Mouse (Mus musculus) neural tube, embryonic 13.5 days (tissue): ENCODE results near the gene Rnf217. TPM values are rescaled to one million over a fixed set of nuclear protein-coding genes. Genes with fewer than 3 reads are reported as not detected.

ENCODE experiments used
- ATAC-seq: fragments of 200-750 bp; cut with Nextera tagmentation; 2 replicates; pipeline ENCODE4 v1.8.0; 2017; ENCODE audit warnings: low read depth, mild to moderate bottlenecking, moderate TSS enrichment, moderate library complexity
- H3K27ac ChIP-seq: fragments of 300-500 bp; sonication (generic); replicated peaks from 2 replicates; pipeline ENCODE4 v1.5.1; 2015; ENCODE audit warnings: moderate library complexity, mild to moderate bottlenecking, inconsistent platforms
- H3K27me3 ChIP-seq: fragments of 300-500 bp; sonication (generic); 2 replicates; pipeline ENCODE4 v1.6.1; 2015; ENCODE audit warnings: mild to moderate bottlenecking, inconsistent platforms
- H3K36me3 ChIP-seq: fragments of 300-500 bp; sonication (generic); 2 replicates; pipeline ENCODE4 v1.6.1; 2015; ENCODE audit warnings: mild to moderate bottlenecking, inconsistent platforms
- H3K4me1 ChIP-seq: fragments of 300-500 bp; sonication (generic); replicated peaks from 2 replicates; pipeline ENCODE4 v1.6.1; 2015; ENCODE audit warnings: inconsistent platforms
- H3K4me2 ChIP-seq: fragments of 300-500 bp; sonication (generic); 2 replicates; pipeline ENCODE4 v1.6.1; 2015; ENCODE audit warnings: inconsistent platforms, mild to moderate bottlenecking, moderate library complexity
- H3K4me3 ChIP-seq: fragments of 300-500 bp; sonication (generic); 2 replicates; pipeline ENCODE4 v1.5.1; 2015; ENCODE audit warnings: mild to moderate bottlenecking, inconsistent platforms
- H3K9ac ChIP-seq: fragments of 300-500 bp; sonication (generic); 2 replicates; pipeline ENCODE4 v1.6.1; 2015; ENCODE audit warnings: moderate library complexity, mild to moderate bottlenecking, inconsistent platforms
- H3K9me3 ChIP-seq: fragments of 300-500 bp; sonication (generic); 2 replicates; pipeline ENCODE4 v1.6.1; 2016; ENCODE audit warnings: inconsistent platforms
- WGBS: fragments of 180-500 bp; shearing (Covaris S2); methylation state at CpG from one replicate; pipeline ENCODE4 v1.1.7; 2015; 5-methylcytosine and 5-hydroxymethylcytosine counted together
- polyA plus RNA-seq: library from polyadenylated mRNA; unstranded; fragments of >200 nt; fragmentation: Nextera tagmentation; extraction: Ambion mirVana; gene quantifications from 2 replicates; pipeline ENCODE4 v1.2.1, GENCODE M21; 2015

Gene Rnf217
- polyA plus RNA-seq, 1 experiment from 2014 or later = 1.7 TPM

GRCm38 (mm10) chr10:31525705-31526104 lies 83.3 kb downstream of the Rnf217 start:
- ATAC-seq = no peak
- WGBS = 94% methylated on average over 3 of the region's 3 CpGs
- no peaks in the 10 kb centered on the region for H3K36me3 ChIP-seq
- H3K4me3 ChIP-seq = no peak overlapping the region
- H3K27me3 ChIP-seq = no peaks in the 10 kb centered on the region
- H3K4me2 ChIP-seq = no peak overlapping the region
- peaks cover 8% of the 10 kb centered on the region; the same call in 1 of the 2 replicates for H3K4me1 ChIP-seq
- H3K9me3 ChIP-seq = no peaks in the 10 kb centered on the region
- no peak overlapping the region for H3K27ac ChIP-seq
- H3K9ac ChIP-seq = no peak overlapping the region

GRCm38 (mm10) chr10:31519420-31519819 lies 89.6 kb downstream of the Rnf217 start:
- Histone ChIP-seq H3K4me1 (peaks cover 8% of the 10 kb centered on the region), H3K4me2 (no peak overlapping the region), H3K27ac (no peak overlapping the region), H3K9me3 (no peaks in the 10 kb centered on the region), H3K9ac (no peak overlapping the region), H3K4me3 (no peak overlapping the region), H3K27me3 (no peaks in the 10 kb centered on the region), H3K36me3 (no peaks in the 10 kb centered on the region)
- no peak for ATAC-seq
- WGBS = 46% methylated on average over 1 of the region's 1 CpGs

- H3K4me1 ChIP-seq = peaks cover 8% of the 10 kb centered on the region
- WGBS = 89% methylated on average over 4 of the region's 4 CpGs
- no peak overlapping the region for H3K27ac ChIP-seq
- H3K9me3 ChIP-seq = no peaks in the 10 kb centered on the region
- H3K4me3 ChIP-seq = no peak overlapping the region
- ATAC-seq = no peak
- no peaks in the 10 kb centered on the region for H3K27me3 ChIP-seq
- H3K9ac ChIP-seq = no peak overlapping the region
- no peaks in the 10 kb centered on the region for H3K36me3 ChIP-seq
- H3K4me2 ChIP-seq = no peak overlapping the region
Observed at GRCm38 (mm10) chr10:31518210-31518609, 90.8 kb downstream of the Rnf217 start.

DNA sequence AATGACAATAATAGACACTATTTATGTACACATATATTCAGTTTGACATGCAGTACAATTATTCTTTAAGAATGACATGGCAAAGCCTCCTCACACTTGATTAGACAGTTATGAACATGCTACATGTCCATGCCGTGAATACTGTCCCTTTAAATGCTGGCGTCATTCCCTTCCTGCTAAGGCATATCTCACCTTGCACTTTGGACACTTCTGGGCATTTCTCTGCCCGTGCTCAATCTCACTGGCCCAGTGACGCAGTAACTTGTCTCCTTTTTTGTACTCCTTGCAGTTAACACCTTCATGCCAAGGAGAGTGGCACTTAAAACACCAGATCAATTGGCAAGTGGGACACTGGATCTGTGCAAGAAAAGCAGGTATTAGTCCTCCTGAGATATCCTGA lies 91.8 kb downstream of the Rnf217 start:
- Histone ChIP-seq H3K36me3 (no peaks in the 10 kb centered on the region), H3K9ac (no peak overlapping the region), H3K4me3 (no peak overlapping the region), H3K27me3 (no peaks in the 10 kb centered on the region), H3K4me1 (peaks cover 8% of the 10 kb centered on the region), H3K27ac (no peak overlapping the region), H3K9me3 (no peaks in the 10 kb centered on the region), H3K4me2 (no peak overlapping the region)
- 70% methylated on average over 4 of the region's 4 CpGs for WGBS
- ATAC-seq = no peak

DNA sequence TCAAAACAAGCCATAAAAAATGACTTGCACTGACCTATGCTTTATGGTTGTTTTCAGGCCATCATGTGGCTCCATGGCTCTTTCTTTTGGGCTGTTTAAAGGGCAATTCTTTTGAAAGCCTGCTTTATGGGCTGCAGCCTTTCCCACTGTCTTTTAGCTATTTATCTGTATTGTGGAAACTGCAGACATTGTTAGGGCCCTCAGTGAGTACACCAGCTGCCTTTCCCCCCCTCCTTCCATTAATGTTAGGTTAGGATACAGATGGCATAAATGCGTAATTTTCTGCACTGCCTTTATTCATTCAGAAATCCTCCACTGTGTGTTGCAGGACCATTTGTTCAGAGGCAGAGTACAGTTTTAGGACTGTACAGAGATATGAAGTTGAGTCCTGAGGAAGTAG lies 93.1 kb downstream of the Rnf217 start:
- Histone ChIP-seq H3K9me3 (no peaks in the 10 kb centered on the region), H3K27ac (no peak overlapping the region; the same call in 1 of the 2 replicates), H3K9ac (no peak overlapping the region), H3K27me3 (no peaks in the 10 kb centered on the region), H3K4me3 (no peak overlapping the region), H3K4me2 (no peak overlapping the region), H3K4me1 (peaks cover 8% of the 10 kb centered on the region), H3K36me3 (no peaks in the 10 kb centered on the region)
- peak; percentile 71 for ATAC-seq
- 16% methylated on average over 1 of the region's 1 CpGs for WGBS

DNA sequence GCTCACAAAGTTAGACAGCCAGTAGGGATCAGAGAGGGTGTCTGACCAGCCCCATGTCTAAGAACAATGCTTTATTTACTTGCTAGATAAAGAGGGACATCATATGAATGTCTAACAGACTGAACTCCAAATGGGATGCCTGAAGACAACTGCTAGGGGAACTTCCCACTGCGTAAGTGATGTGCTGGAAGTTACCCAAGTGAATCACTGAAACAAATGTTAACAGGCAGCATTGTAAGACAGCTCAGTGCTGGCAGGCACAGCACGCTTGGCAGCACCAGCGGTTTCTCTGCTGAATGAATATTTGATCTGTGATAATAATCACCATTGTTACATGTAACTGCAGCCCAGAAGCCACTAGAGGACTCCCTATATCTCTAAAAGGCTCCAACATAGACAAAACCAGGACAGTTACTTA lies 104.8 kb downstream of the Rnf217 start:
- H3K9me3 ChIP-seq = no peaks in the 10 kb centered on the region
- H3K36me3 ChIP-seq = peaks cover 8% of the 10 kb centered on the region; the same call in 1 of the 2 replicates
- H3K9ac ChIP-seq = no peak overlapping the region
- H3K27ac ChIP-seq = no peak overlapping the region
- no peak overlapping the region for H3K4me2 ChIP-seq
- no peaks in the 10 kb centered on the region for H3K4me1 ChIP-seq
- ATAC-seq = peak; percentile 84
- no peak overlapping the region for H3K4me3 ChIP-seq
- H3K27me3 ChIP-seq = no peaks in the 10 kb centered on the region
- WGBS = 58% methylated on average over 3 of the region's 3 CpGs

GRCm38 (mm10) chr10:31503542-31504133 lies 105.3 kb downstream of the Rnf217 start:
- 87% methylated on average over 8 of the region's 8 CpGs for WGBS
- Histone ChIP-seq H3K4me2 (no peak overlapping the region), H3K9ac (no peak overlapping the region), H3K27ac (no peak overlapping the region), H3K36me3 (peaks cover 4% of the 10 kb centered on the region; the same call in 1 of the 2 replicates), H3K4me1 (no peaks in the 10 kb centered on the region), H3K27me3 (no peaks in the 10 kb centered on the region), H3K4me3 (no peak overlapping the region), H3K9me3 (no peaks in the 10 kb centered on the region)
- peak; percentile 43; the same call in 1 of the 2 replicates for ATAC-seq

DNA sequence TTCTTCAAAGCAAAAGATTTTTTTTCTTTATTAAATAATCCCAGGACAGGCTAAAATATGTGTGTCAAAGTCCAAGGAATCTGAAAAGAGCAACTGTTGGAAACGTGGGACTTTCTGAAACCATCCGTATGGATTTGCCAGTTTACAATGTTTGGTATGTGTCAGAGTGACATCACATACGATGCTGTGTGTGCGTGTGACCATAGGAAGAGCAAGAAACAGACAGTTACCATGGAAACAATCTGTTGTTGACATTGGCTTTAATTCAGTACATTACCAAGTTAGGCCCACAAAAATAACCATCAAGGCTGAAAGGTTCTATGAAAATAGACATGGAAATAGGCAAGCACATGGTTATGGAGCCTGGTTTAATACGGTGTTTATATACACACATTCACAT lies 107.3 kb downstream of the Rnf217 start:
- no peak for ATAC-seq
- H3K4me3 ChIP-seq = no peak overlapping the region
- no peaks in the 10 kb centered on the region for H3K4me1 ChIP-seq
- no peak overlapping the region for H3K4me2 ChIP-seq
- no peaks in the 10 kb centered on the region for H3K27me3 ChIP-seq
- H3K9ac ChIP-seq = no peak overlapping the region
- H3K9me3 ChIP-seq = no peaks in the 10 kb centered on the region
- WGBS = 88% methylated on average over 5 of the region's 5 CpGs
- H3K36me3 ChIP-seq = peaks cover 4% of the 10 kb centered on the region; the same call in 1 of the 2 replicates
- no peak overlapping the region for H3K27ac ChIP-seq

DNA sequence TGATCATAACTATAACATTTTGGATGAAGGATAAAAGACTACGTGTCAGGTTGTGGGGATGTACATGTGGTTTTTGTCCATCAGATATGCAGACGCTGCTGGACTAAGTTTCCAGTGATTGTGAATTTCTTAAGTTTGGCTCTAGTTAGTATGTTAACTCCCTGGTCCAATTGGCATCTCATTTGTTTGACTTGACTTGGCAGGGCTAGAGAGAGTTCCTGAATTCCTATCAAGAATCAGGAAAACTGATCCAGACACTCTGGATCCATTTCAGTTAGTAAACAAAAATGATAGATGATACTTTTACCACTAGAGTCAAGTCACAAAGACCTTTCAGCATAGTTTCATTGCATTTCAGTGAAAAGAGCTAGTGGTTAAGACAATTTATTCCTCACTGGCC lies 112.1 kb downstream of the Rnf217 start:
- Histone ChIP-seq H3K36me3 (no peaks in the 10 kb centered on the region), H3K9ac (no peak overlapping the region)

GRCm38 (mm10) chr10:31495826-31496225 lies 113.2 kb downstream of the Rnf217 start:
- Histone ChIP-seq H3K4me1 (no peaks in the 10 kb centered on the region), H3K36me3 (no peaks in the 10 kb centered on the region), H3K4me3 (no peak overlapping the region), H3K4me2 (no peak overlapping the region), H3K9ac (no peak overlapping the region), H3K27me3 (no peaks in the 10 kb centered on the region), H3K9me3 (no peaks in the 10 kb centered on the region), H3K27ac (no peak overlapping the region)
- 89% methylated on average over 3 of the region's 3 CpGs for WGBS
- no peak for ATAC-seq

More for the DNA sequence above, 112.1 kb downstream of the Rnf217 start:
- Histone ChIP-seq H3K4me3 (no peak overlapping the region), H3K27me3 (no peaks in the 10 kb centered on the region), H3K4me1 (no peaks in the 10 kb centered on the region), H3K4me2 (no peak overlapping the region), H3K27ac (no peak overlapping the region), H3K9me3 (no peaks in the 10 kb centered on the region)
- no peak for ATAC-seq
- WGBS = 94% methylated on average over 2 of the region's 2 CpGs

DNA sequence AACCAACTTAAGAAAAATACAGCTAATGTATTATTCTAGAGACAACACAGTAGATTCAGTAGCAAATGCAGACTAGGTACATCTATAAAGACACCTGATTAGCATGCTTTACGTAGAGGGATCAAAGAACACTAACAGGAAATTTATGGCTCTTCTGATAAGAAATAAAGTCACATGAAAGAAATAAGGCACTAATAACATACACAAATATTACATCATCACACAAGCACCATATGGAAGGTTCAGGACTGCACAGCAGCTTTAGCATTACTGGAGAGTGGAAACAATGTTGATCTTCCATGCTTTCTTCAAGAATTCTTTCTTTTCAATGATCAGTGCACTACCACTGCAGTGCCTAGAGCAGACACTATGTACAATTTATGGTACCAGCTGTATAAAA lies 114.7 kb downstream of the Rnf217 start:
- WGBS = 91% methylated on average over 1 of the region's 1 CpGs
- Histone ChIP-seq H3K4me2 (no peak overlapping the region), H3K9me3 (no peaks in the 10 kb centered on the region), H3K36me3 (0 out of 2 replicates have a peak, but pooled peaks cover 4% of the 10 kb centered on the region), H3K27ac (no peak overlapping the region), H3K27me3 (no peaks in the 10 kb centered on the region), H3K4me1 (no peaks in the 10 kb centered on the region), H3K4me3 (no peak overlapping the region), H3K9ac (no peak overlapping the region)
- ATAC-seq = no peak

GRCm38 (mm10) chr10:31467043-31467898 lies 141.7 kb downstream of the Rnf217 start:
- H3K4me2 ChIP-seq = no peak overlapping the region
- no peaks in the 10 kb centered on the region for H3K27me3 ChIP-seq
- H3K9ac ChIP-seq = no peak overlapping the region
- ATAC-seq = no peak
- whole genome bisulfite sequencing = 69% methylated on average over 10 of the region's 10 CpGs
- no peaks in the 10 kb centered on the region for H3K36me3 ChIP-seq
- H3K4me3 ChIP-seq = no peak overlapping the region
- no peak overlapping the region for H3K27ac ChIP-seq
- H3K9me3 ChIP-seq = no peaks in the 10 kb centered on the region
- no peaks in the 10 kb centered on the region for H3K4me1 ChIP-seq
